Mouse (Mus musculus) cortical plate, adult 2 months (tissue): ENCODE measurements around the gene B3galt4. TPM values are rescaled to one million over a fixed set of nuclear protein-coding genes. Genes with fewer than 3 reads are reported as not detected.
"Not testable (repeated sequence)": the region's sequence is repeated elsewhere in the genome, so short reads cannot be mapped to it uniquely, and the experiment has no call there.

Experiments
- H3K27ac ChIP-seq: fragments of 200-500 bp; 2 replicates; pipeline ENCODE4 v1.5.1; 2012; ENCODE audit warnings: low read length, control low read depth, inconsistent platforms; ENCODE audit not compliant: insufficient read depth
- H3K4me1 ChIP-seq: fragments of 200-500 bp; 2 replicates; pipeline ENCODE4 v1.6.1; 2011; ENCODE audit warnings: low read length; ENCODE audit not compliant: control insufficient read depth, insufficient read depth
- H3K4me3 ChIP-seq: fragments of 200-500 bp; 2 replicates; pipeline ENCODE4 v1.5.1; 2011; ENCODE audit warnings: mild to moderate bottlenecking, low read length, control low read depth; ENCODE audit not compliant: insufficient read depth
- CTCF ChIP-seq: fragments of 200-500 bp; IDR thresholded peaks from 2 replicates; pipeline ENCODE4 v1.5.1; 2011; ENCODE audit warnings: mild to moderate bottlenecking, control low read depth, low read length; ENCODE audit not compliant: insufficient read depth; ENCODE audit errors: extremely low read depth
- POLR2A ChIP-seq: fragments of 200-500 bp; IDR thresholded peaks from 2 replicates; pipeline ENCODE4 v1.6.1; 2011; ENCODE audit warnings: mild to moderate bottlenecking, low read length, control low read depth; ENCODE audit not compliant: insufficient read depth; ENCODE audit errors: extremely low read depth
- polyA plus RNA-seq: library from polyadenylated mRNA; depleted of rRNA; stranded (reverse); fragments of >200 nt; gene quantifications from 2 replicates; pipeline ENCODE4 v1.2.3, GENCODE M21; 2012

B3galt4 gene
- polyA plus RNA-seq, 1 experiment, result 7.0 TPM

GRCm38 (mm10) chr17:33982136-33982535 lies 30.8 kb upstream of the B3galt4 start:
- H3K4me1 ChIP-seq, H3K27ac ChIP-seq: not testable (repeated sequence)

GRCm38 (mm10) chr17:33981192-33981909 lies 30.1 kb upstream of the B3galt4 start:
- H3K4me1 ChIP-seq, result not testable (repeated sequence)
- H3K4me3 ChIP-seq, result peak overlapping the region; percentile 33
- H3K27ac ChIP-seq, result peak overlapping the region; percentile 59
- TF ChIP-seq CTCF (peak; percentile 29; the same call in 1 of the 2 replicates), POLR2A (peak; percentile 72)

More at GRCm38 (mm10) chr17:33982136-33982535, 30.8 kb upstream of the B3galt4 start:
- H3K4me3 ChIP-seq, result not testable (repeated sequence)
- peak; percentile 51 for TF ChIP-seq CTCF

DNA sequence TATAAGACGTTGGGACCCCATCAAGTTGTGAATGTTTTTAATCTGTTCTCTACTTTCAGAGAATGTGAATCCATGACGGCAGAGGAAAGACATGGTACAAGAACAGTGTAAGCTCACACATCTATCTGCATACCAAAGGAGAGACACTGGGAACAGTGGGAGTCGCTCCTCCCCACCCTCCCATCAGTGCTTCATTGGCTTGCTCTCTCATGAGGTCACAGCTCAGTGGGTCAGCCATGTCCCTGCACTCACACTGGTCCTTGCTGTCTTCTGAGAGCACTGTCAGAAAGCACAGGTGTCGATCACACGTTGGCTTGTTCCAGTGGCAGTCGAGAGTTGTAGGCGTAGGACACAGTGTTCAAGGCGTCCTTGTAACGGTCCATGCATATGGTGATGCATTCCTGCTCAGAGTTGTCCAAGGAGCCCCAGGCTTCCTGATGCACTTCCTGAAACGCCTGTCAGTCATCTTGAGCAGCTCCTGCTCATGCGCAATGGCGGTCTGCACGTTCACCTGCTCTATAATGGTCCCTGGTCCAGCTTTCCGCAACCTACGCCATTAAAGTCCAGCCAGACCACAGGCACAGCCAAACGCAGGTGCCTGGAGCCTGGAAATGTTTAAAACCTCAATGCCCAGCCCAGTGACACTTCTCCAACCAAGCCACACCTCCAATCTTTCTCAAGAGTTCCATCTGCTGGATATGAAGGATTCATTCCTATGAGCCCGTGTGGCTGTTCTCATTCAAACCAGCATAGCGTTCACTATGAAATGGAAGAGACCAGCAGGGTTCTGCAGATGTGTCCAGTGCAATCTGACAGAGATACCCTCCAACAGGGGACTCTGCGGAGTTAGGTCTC lies 29.1 kb upstream of the B3galt4 start:
- Histone ChIP-seq H3K27ac (peak overlapping the region; percentile 22), H3K4me1 (no peaks in the 10 kb centered on the region), H3K4me3 (no peak overlapping the region)
- no peak for TF ChIP-seq CTCF
- no peak for TF ChIP-seq POLR2A

DNA sequence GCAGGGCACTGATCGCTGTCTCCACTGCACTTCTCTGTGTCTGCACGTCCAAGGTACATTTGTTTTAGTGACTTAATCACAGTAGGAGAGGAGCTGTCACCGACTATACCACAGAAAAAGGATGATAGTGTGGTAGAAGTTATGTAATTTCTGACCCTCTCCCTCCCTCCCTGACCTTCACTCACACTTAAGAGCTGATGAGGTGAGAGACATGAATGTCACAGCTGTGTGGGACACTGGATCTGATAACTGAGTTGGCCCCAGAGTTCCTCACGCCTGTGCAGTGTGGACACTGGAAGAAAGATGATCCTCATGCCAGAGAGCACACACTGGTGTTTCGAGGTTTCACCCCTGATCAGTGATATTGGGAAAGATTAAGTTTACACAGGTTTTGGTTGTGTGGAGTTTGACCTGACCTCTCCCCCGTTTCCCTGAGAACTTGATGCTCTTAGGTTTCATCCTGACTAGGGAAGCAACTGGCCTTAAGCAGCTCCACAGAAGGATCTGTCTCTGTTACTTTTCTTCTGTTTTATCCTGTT lies 28.3 kb upstream of the B3galt4 start:
- TF ChIP-seq POLR2A (no peak), CTCF (no peak)
- Histone ChIP-seq H3K27ac (no peak overlapping the region), H3K4me1 (no peaks in the 10 kb centered on the region), H3K4me3 (no peak overlapping the region)

- Histone ChIP-seq H3K4me3 (peak overlapping the region; percentile 38), H3K4me1 (no peaks in the 10 kb centered on the region), H3K27ac (no peak overlapping the region)
- TF ChIP-seq POLR2A (peak; percentile 36; the same call in 1 of the 2 replicates), CTCF (no peak)
These were observed 27.3 kb upstream of the B3galt4 start for GRCm38 (mm10) chr17:33978631-33979031.

DNA sequence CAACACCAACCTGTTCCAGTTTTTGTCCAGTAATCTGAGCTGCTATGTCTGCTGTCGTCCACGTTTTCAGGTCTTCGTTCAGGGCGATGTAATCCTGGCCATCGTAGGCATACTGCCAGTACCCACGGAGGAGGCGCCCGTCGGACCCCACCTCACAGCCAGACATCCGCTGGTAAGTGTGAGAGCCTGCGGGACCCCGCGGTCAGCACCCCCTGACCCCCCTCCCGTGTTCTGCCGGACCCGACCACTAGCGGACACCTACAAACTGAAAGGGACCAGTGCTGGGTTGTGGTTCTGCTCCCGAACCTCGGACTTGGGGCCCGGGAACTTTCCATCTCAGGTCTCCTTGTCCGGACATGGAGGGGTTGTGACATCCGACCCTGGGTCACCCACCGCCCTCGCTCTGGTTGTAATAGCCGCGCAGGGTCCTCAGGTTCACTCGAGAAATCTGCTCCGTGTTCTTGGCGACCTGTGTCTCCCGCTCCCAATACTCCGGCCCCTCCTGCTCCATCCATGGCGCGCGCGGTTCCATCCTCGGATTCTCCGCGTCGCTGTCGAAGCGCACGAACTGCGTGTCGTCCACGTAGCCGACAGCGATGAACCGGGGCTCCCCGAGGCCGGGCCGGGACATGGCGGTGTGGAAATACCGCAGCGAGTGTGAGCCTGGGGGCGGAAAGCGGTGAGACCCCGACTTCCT lies 26.7 kb upstream of the B3galt4 start:
- peak overlapping the region; percentile 38 for H3K4me3 ChIP-seq
- TF ChIP-seq CTCF (no peak), POLR2A (no peak)
- no peaks in the 10 kb centered on the region for H3K4me1 ChIP-seq
- no peak overlapping the region for H3K27ac ChIP-seq

GRCm38 (mm10) chr17:33973572-33973971 lies 22.3 kb upstream of the B3galt4 start:
- H3K4me1 ChIP-seq, result no peaks in the 10 kb centered on the region
- no peak overlapping the region for H3K27ac ChIP-seq
- TF ChIP-seq CTCF, result no peak
- no peak overlapping the region for H3K4me3 ChIP-seq

- no peak overlapping the region for H3K27ac ChIP-seq
- no peaks in the 10 kb centered on the region for H3K4me1 ChIP-seq
- no peak overlapping the region for H3K4me3 ChIP-seq
- TF ChIP-seq CTCF (no peak), POLR2A (no peak)
These were observed 21.4 kb upstream of the B3galt4 start for GRCm38 (mm10) chr17:33972691-33973090.

DNA sequence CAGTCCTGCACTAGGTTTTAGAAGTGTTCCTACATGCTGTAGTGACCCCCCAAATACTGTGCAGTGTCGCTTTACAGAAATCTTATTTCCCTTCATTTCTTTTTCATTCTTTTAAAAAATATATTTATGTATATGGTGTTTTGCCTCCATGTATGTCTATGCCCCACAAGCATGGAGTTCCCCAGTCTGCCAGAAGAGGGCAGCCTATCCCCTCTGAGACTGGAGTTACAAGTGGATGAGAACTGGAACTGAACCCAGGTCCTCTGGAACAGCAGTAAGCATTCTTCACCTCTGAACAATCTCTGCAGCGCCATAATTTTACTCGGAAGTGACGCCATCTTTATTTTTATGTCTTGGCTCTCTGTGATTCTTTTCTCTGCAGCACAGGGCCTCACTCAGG lies 18.1 kb upstream of the B3galt4 start:
- Histone ChIP-seq H3K4me1 (no peaks in the 10 kb centered on the region), H3K27ac (no peak overlapping the region), H3K4me3 (no peak overlapping the region)
- TF ChIP-seq POLR2A, result no peak
- TF ChIP-seq CTCF, result no peak
